Mouse (Mus musculus) lung, postnatal 10 days (tissue): ENCODE data around the gene Mreg.

Experiments used
- DNase-seq: peaks from one replicate; pipeline ENCODE4 v3.0.0; 2021

The Mreg gene

DNA sequence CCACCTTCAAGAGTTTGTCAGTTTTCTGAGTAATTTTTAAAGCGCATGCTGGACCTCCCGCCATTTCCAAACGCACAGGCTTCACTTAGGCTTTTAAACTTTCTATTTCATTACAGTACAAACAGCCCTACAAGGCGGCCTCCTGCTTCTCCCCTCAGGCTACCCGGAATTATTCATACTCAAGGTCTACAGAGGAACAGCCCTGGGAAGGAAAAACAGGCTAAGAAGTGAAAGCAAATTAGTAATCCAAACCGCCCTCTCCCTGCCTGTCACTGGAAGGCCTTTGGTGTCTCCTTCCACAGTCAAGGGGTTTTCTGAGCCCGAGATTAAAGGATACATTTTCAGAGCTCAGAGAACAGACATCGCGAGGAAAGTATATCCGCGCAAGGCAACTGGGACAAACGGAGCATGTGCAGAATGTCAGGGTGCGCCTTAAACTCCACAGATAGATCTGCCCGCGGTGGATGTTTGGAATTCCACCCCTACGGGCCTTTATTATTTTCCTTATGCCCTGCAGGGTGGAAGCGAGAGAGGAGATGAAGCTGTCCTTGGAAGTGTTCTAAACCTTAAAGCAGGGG is 90.4 kb downstream of the Mreg start:
- no peak for DNase-seq

DNA sequence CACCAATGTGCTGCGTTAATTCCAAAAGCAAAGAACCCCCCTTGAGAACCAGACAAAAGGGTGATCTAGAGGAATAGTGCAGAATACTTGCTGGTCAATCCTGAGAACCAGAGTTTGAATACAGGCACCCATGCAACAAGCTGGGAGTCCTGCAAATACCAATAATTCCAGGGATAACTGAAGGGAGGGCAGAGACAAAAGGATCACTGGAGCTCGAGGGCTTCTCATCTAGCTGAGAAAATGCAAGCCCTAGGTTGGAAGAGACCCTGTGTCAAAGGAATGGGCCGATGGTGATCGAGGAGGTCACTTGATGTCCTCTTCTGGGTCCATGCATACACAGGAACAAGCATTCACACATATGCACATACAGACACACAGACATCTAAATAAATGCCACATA is 92.1 kb downstream of the Mreg start:
- no peak for DNase-seq

DNA sequence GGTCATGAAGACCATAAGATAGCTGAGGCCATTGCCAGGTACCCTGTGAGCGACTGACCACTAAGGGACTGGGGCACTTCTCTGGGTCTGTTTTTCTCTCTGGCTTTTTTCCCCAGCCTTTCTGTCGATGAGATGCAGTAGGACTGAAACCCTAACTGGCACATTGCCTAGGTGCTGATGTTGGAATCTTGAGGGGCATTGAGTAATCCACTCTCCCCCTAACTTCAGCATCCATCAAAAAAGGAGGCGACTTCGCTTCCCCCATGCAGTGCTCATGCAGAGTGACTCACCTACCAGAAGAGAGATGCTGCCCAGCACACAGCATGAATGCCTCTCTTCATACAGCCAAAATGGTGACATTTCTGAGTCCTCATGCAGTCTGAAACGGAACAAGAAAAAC is 97.9 kb downstream of the Mreg start:
- no peak for DNase-seq
